Mouse (Mus musculus) hindbrain, embryonic 14.5 days (tissue): ENCODE measurements at regions not wholly inside any gene's neighbourhood (a gene's known extent, or its start where the extent isn't known, plus 50 kb on each side); places are given as distances from the start of the nearest gene placed in this dataset.

Source experiments
- ATAC-seq: fragments of 200-750 bp; cut with Nextera tagmentation; 2 replicates; pipeline ENCODE4 v1.8.0; 2017; ENCODE audit warnings: moderate number of reproducible peaks, mild to moderate bottlenecking, moderate TSS enrichment, moderate library complexity; ENCODE audit not compliant: low FRiP score
- DNase-seq: peaks from one replicate; pipeline ENCODE4 v3.0.0-alpha.2; 2015; ENCODE audit warnings: low spot score
- H3K27ac ChIP-seq: fragments of 300-500 bp; sonication (generic); 2 replicates; pipeline ENCODE4 v1.5.1; 2014; ENCODE audit warnings: mild to moderate bottlenecking, moderate library complexity
- H3K27me3 ChIP-seq: fragments of 300-500 bp; sonication (generic); 2 replicates; pipeline ENCODE4 v1.6.1; 2014; ENCODE audit warnings: mild to moderate bottlenecking, low read length, mixed read lengths; ENCODE audit not compliant: control insufficient read depth, insufficient read depth
- H3K36me3 ChIP-seq: fragments of 300-500 bp; sonication (generic); replicated peaks from 2 replicates; pipeline ENCODE4 v1.6.1; 2014; ENCODE audit not compliant: control insufficient read depth, insufficient read depth
- H3K4me1 ChIP-seq: fragments of 300-500 bp; sonication (generic); replicated peaks from 2 replicates; pipeline ENCODE4 v1.6.1; 2014; ENCODE audit warnings: antibody characterized with exemption, low read length, mixed read lengths; ENCODE audit not compliant: control insufficient read depth, insufficient read depth
- H3K4me2 ChIP-seq: fragments of 300-500 bp; sonication (generic); replicated peaks from 2 replicates; pipeline ENCODE4 v1.6.1; 2014; ENCODE audit warnings: mild to moderate bottlenecking, moderate library complexity
- H3K4me3 ChIP-seq: fragments of 300-500 bp; sonication (generic); replicated peaks from 2 replicates; pipeline ENCODE4 v1.5.1; 2014; ENCODE audit warnings: mild to moderate bottlenecking, low read length
- H3K9ac ChIP-seq: fragments of 300-500 bp; sonication (generic); 2 replicates; pipeline ENCODE4 v1.6.1; 2014
- H3K9me3 ChIP-seq: fragments of 300-500 bp; sonication (generic); 2 replicates; pipeline ENCODE4 v1.6.1; 2016; ENCODE audit warnings: low read length; ENCODE audit not compliant: control insufficient read depth
- WGBS: fragments of 180-500 bp; shearing (Covaris S2); extraction: QIAGEN DNeasy Blood & Tissue Kit; methylation state at CpG from one replicate; pipeline ENCODE4 v1.1.7; 2014; 5-methylcytosine and 5-hydroxymethylcytosine counted together

- Histone ChIP-seq H3K27ac (no peak overlapping the region), H3K36me3 (no peaks in the 10 kb centered on the region), H3K4me1 (no peaks in the 10 kb centered on the region), H3K9me3 (no peaks in the 10 kb centered on the region), H3K4me3 (no peak overlapping the region), H3K27me3 (no peaks in the 10 kb centered on the region), H3K4me2 (no peak overlapping the region), H3K9ac (no peak overlapping the region)
- ATAC-seq (no peak), DNase-seq (no peak)
- WGBS: 74% methylated on average over 4 of the region's 4 CpGs
Measured at GRCm38 (mm10) chr5:44416844-44417589, 190.6 kb upstream of the Tapt1 start.

- DNase-seq (peak; percentile 59), ATAC-seq (peak; percentile 62; the same call in 1 of the 2 replicates)
- Histone ChIP-seq H3K9me3 (no peaks in the 10 kb centered on the region), H3K36me3 (no peaks in the 10 kb centered on the region), H3K4me3 (no peak overlapping the region), H3K9ac (no peak overlapping the region), H3K4me1 (no peaks in the 10 kb centered on the region), H3K4me2 (no peak overlapping the region), H3K27ac (no peak overlapping the region), H3K27me3 (no peaks in the 10 kb centered on the region)
- 31% methylated on average over 7 of the region's 7 CpGs for WGBS
Measured at GRCm38 (mm10) chr5:44414441-44414840, 188.0 kb upstream of the Tapt1 start.

- no peaks in the 10 kb centered on the region for H3K27me3 ChIP-seq
- no peak overlapping the region for H3K27ac ChIP-seq
- H3K9ac ChIP-seq: no peak overlapping the region
- no peak for ATAC-seq
- H3K4me1 ChIP-seq: no peaks in the 10 kb centered on the region
- H3K4me2 ChIP-seq: no peak overlapping the region
- no peaks in the 10 kb centered on the region for H3K36me3 ChIP-seq
- H3K4me3 ChIP-seq: no peak overlapping the region
- DNase-seq: no peak
- WGBS: 75% methylated on average over 6 of the region's 6 CpGs
- no peaks in the 10 kb centered on the region for H3K9me3 ChIP-seq
Measured at GRCm38 (mm10) chr5:44403300-44403699, 176.9 kb upstream of the Tapt1 start.

- ATAC-seq (no peak), DNase-seq (no peak)
- H3K4me3 ChIP-seq: no peak overlapping the region
- H3K4me1 ChIP-seq: no peaks in the 10 kb centered on the region
- 68% methylated on average over 8 of the region's 8 CpGs for WGBS
- no peaks in the 10 kb centered on the region for H3K9me3 ChIP-seq
- no peaks in the 10 kb centered on the region for H3K27me3 ChIP-seq
- H3K27ac ChIP-seq: no peak overlapping the region
- no peaks in the 10 kb centered on the region for H3K36me3 ChIP-seq
- no peak overlapping the region for H3K4me2 ChIP-seq
- no peak overlapping the region for H3K9ac ChIP-seq
Measured at GRCm38 (mm10) chr5:44400573-44401332, 174.3 kb upstream of the Tapt1 start.

- Histone ChIP-seq H3K4me2 (no peak overlapping the region), H3K9me3 (no peaks in the 10 kb centered on the region), H3K4me3 (no peak overlapping the region), H3K4me1 (no peaks in the 10 kb centered on the region), H3K27ac (no peak overlapping the region), H3K36me3 (no peaks in the 10 kb centered on the region), H3K27me3 (no peaks in the 10 kb centered on the region), H3K9ac (no peak overlapping the region)
- WGBS: 52% methylated on average over 6 of the region's 6 CpGs
- DNase-seq (no peak), ATAC-seq (no peak)
Measured at GRCm38 (mm10) chr5:44387237-44387810, 160.9 kb upstream of the Tapt1 start.

- DNase-seq: no peak
- no peak overlapping the region for H3K27ac ChIP-seq
- 45% methylated on average over 6 of the region's 6 CpGs for WGBS
- H3K9me3 ChIP-seq: no peaks in the 10 kb centered on the region
- no peaks in the 10 kb centered on the region for H3K4me1 ChIP-seq
- no peak for ATAC-seq
- H3K27me3 ChIP-seq: no peaks in the 10 kb centered on the region
- no peak overlapping the region for H3K9ac ChIP-seq
- H3K4me3 ChIP-seq: no peak overlapping the region
- no peaks in the 10 kb centered on the region for H3K36me3 ChIP-seq
- no peak overlapping the region for H3K4me2 ChIP-seq
Measured at GRCm38 (mm10) chr5:44386176-44386575, 159.8 kb upstream of the Tapt1 start.

- DNase-seq (no peak), ATAC-seq (no peak)
- H3K9me3 ChIP-seq: peaks cover 7% of the 10 kb centered on the region
- H3K27me3 ChIP-seq: no peaks in the 10 kb centered on the region
- no peak overlapping the region for H3K9ac ChIP-seq
- no peak overlapping the region for H3K4me3 ChIP-seq
- H3K36me3 ChIP-seq: no peaks in the 10 kb centered on the region
- H3K4me1 ChIP-seq: no peaks in the 10 kb centered on the region
- no peak overlapping the region for H3K27ac ChIP-seq
- no peak overlapping the region for H3K4me2 ChIP-seq
Measured at GRCm38 (mm10) chr5:44383049-44383448, 156.6 kb upstream of the Tapt1 start.

- WGBS: 41% methylated on average over 4 of the region's 4 CpGs
- H3K27ac ChIP-seq: no peak overlapping the region
- no peaks in the 10 kb centered on the region for H3K27me3 ChIP-seq
- H3K9me3 ChIP-seq: no peaks in the 10 kb centered on the region
- DNase-seq: no peak
- H3K9ac ChIP-seq: no peak overlapping the region
- H3K4me2 ChIP-seq: no peak overlapping the region
- no peaks in the 10 kb centered on the region for H3K4me1 ChIP-seq
- no peak for ATAC-seq
- no peak overlapping the region for H3K4me3 ChIP-seq
- H3K36me3 ChIP-seq: no peaks in the 10 kb centered on the region
Measured at GRCm38 (mm10) chr5:44370006-44370405, 143.6 kb upstream of the Tapt1 start.

GRCm38 (mm10) chr5:44352324-44352723 lies 125.9 kb upstream of the Tapt1 start:
- Histone ChIP-seq H3K4me1 (no peaks in the 10 kb centered on the region), H3K27me3 (no peaks in the 10 kb centered on the region), H3K27ac (no peak overlapping the region), H3K4me3 (no peak overlapping the region), H3K4me2 (no peak overlapping the region), H3K36me3 (no peaks in the 10 kb centered on the region), H3K9ac (no peak overlapping the region), H3K9me3 (no peaks in the 10 kb centered on the region)
- DNase-seq: no peak
- no peak for ATAC-seq
- 90% methylated on average over 1 of the region's 1 CpGs for WGBS
